Mouse (Mus musculus): ENCODE data around the gene Tlr5.

Gene Tlr5

GRCm38 (mm10) chr1:182990092-182990762, 35.6 kb downstream of the Tlr5 start:
- DNase-seq (ENCODE audit: low read depth, low spot score) = no peak

- DNase-seq (ENCODE audit: low read depth, low spot score) = peak; percentile 69
These were observed 36.6 kb downstream of the Tlr5 start for GRCm38 (mm10) chr1:182991002-182991778.
